Mouse (Mus musculus): ENCODE results near the gene Sfmbt1.
"Not testable (repeated sequence)": the region's sequence is repeated elsewhere in the genome, so short reads cannot be mapped to it uniquely, and the experiment has no call there.

Gene Sfmbt1

DNA sequence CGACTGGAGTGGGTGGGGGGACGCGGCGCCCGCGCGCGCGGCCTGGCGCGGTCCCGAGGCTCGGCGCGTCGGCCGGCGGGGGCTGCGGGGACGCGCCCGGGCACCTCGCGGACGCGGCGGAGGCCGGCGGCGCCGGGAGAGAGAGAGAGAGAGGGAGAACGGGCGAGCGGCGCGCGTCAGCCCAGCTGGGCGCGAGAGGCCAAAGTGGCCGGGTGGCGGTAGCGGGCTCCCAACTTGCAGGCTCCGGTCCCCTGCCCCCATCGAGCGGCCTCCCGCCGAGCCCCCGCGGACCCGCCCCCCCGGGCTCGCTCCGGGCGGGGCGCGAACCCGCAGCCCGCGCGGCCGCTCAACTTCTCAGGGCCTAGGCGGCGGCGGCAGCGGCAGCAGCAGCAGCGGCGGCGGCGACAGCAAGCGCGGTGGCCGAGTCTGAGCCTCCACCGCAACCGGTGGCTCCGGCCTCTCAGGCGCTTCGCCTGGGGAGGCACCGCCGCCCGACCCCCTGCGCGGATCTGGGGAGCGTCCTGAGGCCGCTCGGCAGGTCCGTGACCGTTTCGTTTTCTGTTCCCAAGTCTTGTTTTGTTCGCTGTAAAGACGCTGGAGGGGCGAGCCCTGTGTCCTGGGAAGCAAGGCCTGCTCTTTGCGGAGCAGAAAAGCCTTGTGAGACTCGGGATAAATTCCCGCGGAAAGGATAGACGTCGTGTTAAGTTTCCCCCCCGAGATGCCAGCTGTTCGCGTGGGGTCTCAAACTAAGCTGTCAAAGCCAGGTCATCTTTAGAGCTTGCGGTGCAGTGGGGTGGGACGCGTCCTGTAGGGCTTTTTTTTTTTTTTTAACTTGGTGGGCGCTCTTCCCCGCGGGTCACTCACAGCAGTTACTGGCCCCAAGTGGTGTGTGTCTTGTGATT, 1.7 kb downstream of the Sfmbt1 start:
- peak; percentile 25 to 57 for DNase-seq (ENCODE audit: low spot score in 2 of 2)

DNA sequence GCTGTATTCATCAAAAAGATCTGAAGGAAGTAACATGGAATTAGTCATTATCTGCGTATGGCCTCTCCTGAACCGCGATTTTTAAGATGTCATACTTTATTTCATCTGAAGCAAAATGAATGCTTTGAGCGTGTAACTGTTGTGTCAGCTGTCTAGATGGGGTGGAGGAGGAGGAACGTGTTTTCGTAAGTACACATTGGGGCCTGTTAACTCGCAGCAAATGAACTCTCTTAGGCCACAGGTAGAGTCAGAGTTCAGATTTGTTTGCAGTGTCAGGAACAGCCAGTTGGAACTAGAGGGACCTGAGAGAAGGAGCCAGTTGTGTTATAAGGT, 2.3 kb downstream of the Sfmbt1 start:
- DNase-seq (ENCODE audit: low spot score in 2 of 2) = no peak

DNA sequence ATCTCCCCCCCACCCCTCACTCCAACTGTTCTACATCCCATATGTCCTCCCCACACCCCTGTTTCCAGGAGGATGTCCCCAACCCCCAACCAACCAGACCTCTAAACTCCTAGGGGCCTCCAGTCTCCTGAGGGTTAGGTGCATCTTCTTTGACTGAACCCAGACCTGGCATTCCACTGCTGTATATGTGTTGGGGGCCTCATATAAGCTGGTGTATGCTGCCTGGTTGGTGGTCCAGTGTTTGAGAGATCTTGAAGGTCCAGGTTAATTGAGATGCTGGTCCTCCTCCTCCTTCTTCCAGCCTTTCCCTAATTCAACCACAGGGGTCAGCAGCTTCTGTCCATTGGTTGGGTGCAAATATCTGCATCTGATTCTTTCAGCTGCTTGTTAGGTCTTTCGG, 4.0 kb downstream of the Sfmbt1 start:
- DNase-seq (ENCODE audit: low spot score in 2 of 2) = not testable (repeated sequence)

DNA sequence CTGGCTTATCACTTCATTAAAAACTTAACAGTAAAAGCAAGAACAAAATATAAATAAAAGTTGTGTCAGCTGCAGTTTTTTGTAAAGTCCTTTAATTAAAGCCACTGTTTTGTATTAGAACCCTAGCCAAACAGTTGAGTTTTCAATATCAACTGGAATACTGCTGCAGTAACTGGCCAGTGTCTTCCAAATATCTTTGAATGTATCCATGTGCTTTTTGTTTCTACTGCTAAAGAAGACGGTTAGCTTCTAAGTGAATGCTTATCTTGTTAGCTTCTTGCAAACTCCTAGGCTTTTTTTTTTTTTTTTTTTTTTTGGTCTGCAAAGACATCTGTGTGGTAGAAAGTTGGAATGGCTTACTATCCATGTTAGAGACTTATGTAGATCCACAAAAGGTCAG, 4.9 kb downstream of the Sfmbt1 start:
- DNase-seq (ENCODE audit: low spot score in 2 of 2) = no peak

DNA sequence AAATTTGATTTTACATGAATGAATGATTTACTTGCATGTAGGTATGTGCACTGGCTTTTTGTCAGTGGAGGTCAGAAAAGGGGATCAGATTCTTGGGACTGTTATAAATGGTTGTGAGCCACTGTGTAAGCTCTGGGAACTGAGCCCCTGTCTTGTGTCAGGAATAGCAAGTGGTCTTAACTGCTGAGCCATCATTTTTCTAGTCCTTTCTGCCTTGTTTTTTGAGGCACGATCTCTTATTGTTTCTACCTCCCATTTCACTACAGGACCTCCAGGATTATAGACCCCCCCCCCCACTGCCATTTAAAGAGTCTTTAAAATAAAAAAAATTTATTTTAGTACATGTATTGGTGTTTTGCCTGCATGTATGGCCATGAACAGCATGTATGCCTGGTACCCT, 7.2 kb downstream of the Sfmbt1 start:
- no peak for DNase-seq (ENCODE audit: low spot score in 2 of 2)

DNA sequence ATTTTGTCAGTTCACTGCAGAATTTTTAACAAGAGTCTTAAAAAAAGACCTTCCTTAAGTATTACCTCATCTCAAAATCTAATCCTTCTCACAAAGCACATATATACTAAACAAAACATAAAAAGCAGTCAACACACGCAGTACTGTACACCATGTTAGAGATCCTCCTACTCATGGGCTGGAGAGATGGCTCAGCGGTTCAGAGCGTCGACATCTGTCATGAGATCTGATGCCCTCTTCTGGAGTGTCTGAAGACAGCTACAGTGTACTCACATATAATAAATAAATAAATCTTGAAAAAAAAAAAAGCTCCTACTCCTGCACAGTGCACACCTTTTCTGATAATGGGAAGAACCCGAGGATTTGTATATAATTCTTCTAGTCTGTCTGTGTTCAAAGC, 7.8 kb downstream of the Sfmbt1 start:
- no peak for DNase-seq (ENCODE audit: low spot score in 2 of 2)

DNA sequence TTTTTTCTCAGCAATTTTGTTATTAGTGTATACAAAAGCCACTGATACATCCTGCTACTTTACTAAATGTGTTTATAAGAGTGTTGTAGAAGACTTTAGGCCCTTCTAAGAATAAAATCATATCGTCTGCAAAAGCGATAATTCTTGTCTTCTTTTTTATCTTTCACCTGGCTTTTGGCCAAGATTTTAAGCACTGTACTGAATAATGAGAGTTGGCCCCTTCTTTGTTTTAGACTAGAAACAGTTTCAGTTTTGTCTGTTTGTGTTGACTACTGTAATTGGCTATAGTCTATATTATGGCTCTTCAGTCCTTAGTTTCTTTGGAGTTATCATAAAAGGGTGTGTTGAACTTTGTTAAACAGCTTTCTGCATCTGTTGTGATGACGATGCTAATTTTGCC, 17.2 kb downstream of the Sfmbt1 start:
- DNase-seq (ENCODE audit: low spot score in 2 of 2) = no peak

DNA sequence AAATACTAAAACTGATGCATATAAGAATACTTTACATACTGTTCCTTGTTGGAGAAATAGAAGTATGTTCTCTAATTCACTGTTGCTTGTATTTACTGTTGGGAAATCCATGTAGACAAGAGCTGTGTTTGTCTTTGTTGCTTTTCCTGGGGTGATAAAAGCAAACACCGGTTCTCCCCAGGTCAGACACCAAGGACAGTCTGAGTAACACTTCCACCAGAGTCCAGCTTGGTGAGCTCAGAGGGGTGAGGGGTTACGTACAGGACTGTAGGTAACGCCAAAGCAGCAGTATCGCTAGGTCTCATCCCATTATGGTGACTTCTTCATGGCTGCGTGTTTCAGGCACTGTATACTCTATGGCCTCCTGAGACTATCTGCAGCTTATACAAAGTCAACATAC, 20.0 kb downstream of the Sfmbt1 start:
- no peak for DNase-seq (ENCODE audit: low spot score in 2 of 2)

DNA sequence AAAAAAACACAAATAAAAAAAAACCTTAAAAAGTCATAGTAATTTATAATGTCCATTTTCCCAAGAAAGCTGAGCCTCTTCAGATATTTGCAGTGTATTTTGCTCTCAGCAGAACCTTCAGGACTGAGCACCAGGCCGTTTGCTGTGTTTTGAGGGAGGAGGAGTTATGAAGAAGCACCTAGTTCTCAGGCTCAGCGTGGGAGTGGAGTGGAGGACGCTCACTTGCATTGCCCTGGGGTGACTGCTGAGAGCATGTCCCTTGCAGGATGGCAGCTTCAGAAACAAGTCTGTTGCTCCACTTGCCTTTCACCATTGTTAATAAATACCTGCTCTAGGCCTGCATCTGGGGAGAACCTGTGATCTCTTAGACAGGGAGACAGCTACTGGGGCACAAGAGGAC, 21.2 kb downstream of the Sfmbt1 start:
- no peak for DNase-seq (ENCODE audit: low spot score in 2 of 2)

DNA sequence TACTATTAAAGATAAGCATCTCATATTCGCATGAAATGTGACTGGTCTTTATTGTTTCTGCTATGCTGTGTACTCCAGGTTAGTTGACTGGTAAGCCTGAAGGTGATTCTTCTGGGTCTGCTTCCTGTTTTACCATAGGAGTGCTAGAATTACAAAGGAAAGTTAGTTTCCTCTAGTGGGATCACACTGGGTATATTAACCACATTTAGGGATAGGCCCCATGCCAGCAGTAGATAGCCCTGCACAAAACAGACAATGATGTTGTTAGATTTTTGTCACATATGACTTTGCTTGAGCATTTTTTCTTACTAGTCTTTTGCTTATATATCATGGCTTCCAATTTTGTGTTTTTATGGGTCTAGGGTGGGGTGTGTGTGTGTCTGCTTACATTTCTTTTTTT, 21.8 kb downstream of the Sfmbt1 start:
- no peak for DNase-seq (ENCODE audit: low spot score in 2 of 2)

DNA sequence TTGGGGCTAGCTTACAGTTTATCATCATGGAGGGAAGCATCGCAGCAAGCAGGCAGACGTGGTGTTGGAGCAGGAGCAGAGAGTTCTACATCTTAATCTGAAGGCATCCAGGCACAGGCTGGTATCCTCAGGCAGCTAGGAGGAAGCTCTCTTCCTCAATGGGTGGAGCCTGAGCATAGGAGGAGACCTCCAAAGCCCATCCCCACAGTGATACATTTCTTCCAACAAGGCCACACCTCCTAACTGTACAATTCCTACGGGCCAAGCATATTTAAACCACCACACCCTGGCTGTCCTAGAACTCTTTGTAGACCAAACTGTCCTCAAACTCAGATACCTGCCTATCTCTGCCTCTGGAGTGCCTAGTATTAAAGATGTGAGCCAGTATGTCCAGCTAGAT, 29.2 kb downstream of the Sfmbt1 start:
- DNase-seq (ENCODE audit: low spot score in 2 of 2) = no peak

DNA sequence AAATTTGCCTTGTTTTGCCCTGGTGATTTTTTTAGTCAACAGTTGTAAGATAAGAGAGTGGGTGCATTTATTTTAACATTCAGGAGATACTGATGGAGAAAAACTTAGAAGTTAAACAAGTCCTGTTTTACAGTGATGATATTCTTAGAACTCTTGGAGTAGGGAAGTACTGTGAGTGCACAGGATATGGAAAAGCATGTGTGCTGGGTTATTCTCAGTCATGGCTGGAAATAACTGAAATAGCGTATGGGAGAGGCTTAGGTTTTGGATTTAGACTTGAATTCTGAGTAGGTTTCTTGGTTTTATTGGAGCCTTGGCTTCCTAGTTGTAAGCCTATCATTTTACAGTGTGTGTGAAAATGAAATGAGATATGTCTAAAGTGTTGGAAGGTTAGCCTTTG, 31.5 kb downstream of the Sfmbt1 start:
- no peak for DNase-seq (ENCODE audit: low spot score in 2 of 2)

DNA sequence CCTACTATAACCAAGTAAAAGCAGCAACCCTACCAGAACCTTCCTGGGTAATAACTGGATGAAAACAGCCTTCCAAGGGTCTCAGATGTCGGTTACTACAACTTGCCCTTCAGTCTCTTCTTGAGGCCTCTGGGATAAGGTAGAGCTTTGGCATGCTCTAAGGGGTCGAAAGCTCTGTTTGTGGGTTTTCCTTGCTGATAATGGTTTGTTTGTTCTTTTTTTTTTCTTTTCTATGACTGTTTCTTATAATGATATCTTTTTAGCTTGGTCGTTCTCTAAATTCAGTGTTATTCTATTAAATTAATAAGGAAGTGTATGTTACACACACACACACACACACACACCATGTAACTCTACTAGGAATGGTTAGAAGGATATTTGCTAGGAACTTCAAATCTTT, 42.6 kb downstream of the Sfmbt1 start:
- no peak for DNase-seq (ENCODE audit: low spot score in 2 of 2)

DNA sequence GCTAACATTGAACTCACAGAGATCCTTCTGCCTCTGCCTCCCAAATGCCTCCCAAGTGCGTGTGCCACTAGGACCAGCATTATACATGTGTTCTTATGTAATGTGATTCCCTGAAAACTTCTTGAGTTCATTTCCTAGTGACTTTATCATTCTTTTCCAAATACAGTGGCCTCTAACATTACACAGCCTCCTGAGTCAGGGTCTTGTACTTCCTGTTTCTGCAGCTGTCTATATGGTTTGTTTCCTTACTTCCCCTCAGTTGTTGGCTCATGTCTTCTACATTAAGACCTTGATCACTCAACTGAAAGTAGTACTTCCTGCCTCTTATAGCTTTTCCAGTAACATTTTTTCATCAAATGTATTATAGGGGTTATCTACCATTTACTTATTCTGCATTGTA, 46.6 kb downstream of the Sfmbt1 start:
- no peak for DNase-seq (ENCODE audit: low spot score in 2 of 2)

DNA sequence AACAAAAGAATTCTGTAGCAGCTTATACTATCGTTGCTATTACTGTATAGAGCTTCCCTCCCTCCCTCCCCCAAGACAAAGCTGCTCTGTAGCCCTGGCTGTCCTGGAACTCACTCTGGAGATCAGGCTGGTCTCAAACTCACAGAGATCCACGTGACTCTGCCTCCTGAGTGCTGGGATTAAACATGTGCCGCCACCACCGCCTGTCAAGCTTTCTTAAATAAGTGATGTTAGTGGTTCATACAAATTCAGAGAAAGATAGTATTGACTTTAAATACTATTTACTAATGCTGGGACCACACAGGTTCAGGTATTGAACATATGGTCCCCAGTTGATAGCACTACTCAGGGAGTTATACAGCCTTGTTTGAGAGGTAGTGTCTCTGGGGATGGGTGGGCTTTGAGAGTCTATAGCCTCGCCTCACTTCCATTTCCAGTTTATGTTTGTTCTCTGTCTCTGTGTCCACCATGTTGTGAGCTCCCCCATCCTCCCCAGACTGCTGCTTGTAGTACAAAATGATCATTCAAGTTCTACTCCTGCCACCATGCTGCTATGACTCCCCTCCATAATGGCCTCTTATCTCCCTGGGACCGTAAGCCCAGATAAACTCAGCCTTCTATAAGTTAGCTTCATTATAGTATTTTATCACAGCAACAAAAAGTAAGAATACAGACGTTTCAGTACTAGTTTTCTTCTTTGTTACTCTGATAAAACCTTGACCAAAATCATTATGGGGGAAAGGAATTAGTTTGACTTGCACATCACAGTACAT, 47.7 kb downstream of the Sfmbt1 start:
- no peak for DNase-seq (ENCODE audit: low spot score in 2 of 2)

DNA sequence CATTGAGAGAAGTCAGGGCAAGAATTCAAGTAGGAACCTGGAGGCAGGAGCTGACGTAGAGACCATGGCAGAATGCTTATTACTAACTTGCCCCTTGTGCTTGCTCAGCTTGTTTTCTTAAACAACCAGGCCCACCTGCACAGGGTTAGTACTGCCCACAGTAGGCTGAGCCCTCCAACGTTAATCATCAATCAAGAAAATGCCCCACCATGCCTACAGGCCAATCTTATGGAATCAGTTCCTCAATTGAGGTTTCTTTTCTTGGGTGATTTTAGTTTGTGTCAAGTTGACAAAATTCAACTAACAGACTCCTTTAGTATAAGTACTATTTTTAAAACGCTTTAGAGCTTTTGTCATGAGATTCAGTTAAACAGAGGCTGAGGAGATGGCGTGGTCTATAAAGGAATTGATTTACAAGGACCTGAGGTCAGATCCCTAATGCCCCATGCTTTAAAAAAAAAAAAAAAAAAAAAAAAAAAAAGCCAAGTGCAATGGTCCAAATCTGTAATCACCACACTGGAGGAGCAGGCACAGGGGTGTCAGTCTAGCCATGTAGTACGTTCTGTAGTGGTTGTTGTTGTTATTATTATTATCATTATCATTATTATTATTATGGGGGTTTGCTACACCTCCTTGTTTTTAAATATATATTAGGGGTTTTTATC, 48.4 kb downstream of the Sfmbt1 start:
- no peak for DNase-seq (ENCODE audit: low spot score in 2 of 2)

DNA sequence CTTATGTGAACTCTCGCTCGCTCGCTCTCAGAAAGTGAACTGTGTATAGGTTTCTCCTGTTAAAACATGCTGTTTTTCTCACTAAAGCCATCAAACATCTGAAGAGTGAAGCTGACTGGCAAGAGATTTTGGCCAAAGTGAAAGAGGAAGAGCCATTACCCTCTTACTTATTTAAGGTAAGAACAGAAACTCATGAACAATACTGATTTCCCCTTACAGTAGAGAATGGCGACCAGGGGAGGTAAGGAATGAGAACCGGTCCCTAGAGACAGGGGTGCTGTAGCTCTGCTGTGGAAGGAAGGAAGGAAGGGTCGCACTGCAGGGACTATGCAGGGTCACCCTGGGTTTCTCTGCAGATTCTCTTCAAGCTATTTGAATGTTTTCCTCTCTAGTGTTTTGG, 70.0 kb downstream of the Sfmbt1 start:
- DNase-seq (ENCODE audit: low spot score in 2 of 2) = no peak

DNA sequence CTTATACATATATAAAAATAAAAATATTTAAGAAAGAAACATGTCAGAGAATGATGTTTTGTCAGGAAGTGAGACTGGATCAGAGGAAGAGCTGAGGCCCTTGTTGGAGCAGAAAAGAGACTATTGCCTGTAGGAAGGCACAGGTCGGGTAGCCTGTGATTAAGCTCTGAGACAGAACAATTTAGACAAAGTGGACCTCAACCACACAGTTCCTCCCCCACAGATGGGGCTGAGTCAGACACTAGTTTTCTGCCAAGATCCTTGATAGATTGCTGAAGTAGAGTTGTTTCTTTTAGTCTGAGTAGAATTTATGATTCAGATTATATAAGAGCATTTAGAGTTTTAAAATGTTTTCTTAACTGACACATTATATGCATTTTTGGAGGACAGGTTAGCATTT, 74.8 kb downstream of the Sfmbt1 start:
- no peak for DNase-seq (ENCODE audit: low spot score in 2 of 2)

DNA sequence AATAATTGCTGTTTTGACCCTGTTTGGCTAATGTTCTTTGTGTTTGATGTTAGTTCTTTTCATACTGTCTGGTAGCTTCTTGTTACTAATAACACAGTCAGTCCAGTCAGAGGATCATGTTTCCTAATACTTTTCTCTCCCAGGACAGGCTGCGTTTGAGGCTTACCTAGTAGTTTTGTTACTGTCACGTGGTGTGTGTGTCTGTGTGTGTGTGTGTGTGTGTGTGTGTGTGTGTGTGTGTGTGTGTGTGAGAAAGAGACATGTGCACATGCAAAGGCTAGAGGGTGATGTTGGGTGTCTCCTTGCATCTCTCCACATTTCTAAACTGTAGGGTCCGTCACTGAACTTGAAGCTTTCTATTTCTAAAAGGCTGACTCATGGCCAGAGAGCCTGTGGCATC, 78.2 kb downstream of the Sfmbt1 start:
- DNase-seq (ENCODE audit: low spot score in 2 of 2) = no peak

DNA sequence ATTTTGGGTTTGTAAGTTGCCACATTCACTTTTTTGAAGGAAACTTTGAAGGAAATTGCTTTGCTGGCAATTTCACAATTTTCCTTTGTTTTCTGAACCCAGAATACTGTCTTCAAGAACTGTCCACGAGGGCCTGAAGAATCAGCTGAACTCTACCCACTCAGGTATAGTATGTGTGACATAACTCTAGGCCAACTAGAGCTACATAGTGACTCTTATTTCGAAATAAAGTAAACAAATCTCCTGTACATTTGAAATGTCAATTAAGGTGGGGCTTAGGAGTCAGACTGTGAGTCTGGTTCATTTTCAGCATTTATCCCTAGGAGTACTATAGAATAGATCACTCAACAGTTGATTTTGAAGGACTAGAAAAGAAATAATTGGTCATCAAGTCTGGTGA, 87.1 kb downstream of the Sfmbt1 start:
- DNase-seq (ENCODE audit: low spot score in 2 of 2) = no peak

DNA sequence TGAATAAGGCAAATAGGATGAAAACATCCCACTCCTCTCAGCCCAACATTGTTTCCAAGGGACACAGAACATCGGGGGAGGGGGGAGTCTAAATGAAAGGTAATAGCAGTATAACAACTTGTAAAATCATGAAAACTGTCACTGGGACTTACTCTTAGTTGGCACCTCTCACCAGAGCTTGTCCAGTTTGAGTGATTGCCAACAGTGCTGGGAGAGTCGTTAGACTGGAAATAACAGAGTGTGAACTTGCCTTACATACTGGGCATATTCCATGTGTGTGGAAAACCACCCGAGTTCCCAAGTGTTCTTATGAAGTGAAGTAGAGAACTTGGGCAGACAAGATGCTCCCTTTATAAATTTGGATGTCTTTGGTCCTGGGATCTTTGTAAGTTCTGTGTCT, 106.5 kb downstream of the Sfmbt1 start:
- no peak for DNase-seq (ENCODE audit: low spot score in 2 of 2)

DNA sequence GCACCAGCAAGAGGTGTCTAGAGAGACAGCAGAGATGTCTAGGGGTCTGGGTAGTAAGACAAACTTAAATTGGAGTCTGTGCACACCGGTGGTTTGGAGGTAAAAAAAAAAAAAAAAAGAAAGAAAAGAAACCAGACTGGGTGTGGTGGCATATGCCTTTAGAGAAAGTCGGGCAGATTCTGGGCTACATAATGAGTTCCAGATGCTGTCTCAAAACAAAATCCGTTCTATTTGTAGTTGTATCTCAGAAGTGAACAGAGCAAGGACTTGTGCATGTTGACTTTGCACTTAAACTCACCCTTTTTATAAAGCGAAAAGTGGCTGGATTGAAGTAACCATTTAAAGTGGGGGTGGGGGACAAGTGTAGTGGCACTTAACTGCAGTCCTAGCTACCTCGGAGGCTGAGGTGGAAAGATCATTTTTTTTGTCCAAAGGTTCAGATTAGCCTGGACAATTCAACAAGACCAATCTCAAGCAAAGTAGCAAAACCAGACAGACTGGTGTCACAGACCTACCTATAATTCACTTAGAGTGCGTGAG, 109.9 kb downstream of the Sfmbt1 start:
- no peak for DNase-seq (ENCODE audit: low spot score in 2 of 2)
